Mouse (Mus musculus) midbrain, embryonic 16.5 days (tissue): ENCODE results near the gene Mup2. TPM values are rescaled to one million over a fixed set of nuclear protein-coding genes. Genes with fewer than 3 reads are reported as not detected.
"Not testable (repeated sequence)": the region's sequence is repeated elsewhere in the genome, so short reads cannot be mapped to it uniquely, and the experiment has no call there.

Experiments
- ATAC-seq: fragments of 200-750 bp; cut with Nextera tagmentation; 2 replicates; pipeline ENCODE4 v1.8.0; 2017; ENCODE audit warnings: moderate TSS enrichment
- H3K27ac ChIP-seq: fragments of 300-500 bp; sonication (generic); 2 replicates; pipeline ENCODE4 v1.5.1; 2014; ENCODE audit warnings: mild to moderate bottlenecking, low read length, mixed read lengths
- H3K27me3 ChIP-seq: fragments of 300-500 bp; sonication (generic); 2 replicates; pipeline ENCODE4 v1.6.1; 2014; ENCODE audit warnings: low read depth, low read length, mixed read lengths; ENCODE audit not compliant: control insufficient read depth, insufficient read depth
- H3K36me3 ChIP-seq: fragments of 300-500 bp; sonication (generic); 2 replicates; pipeline ENCODE4 v1.6.1; 2014; ENCODE audit warnings: mild to moderate bottlenecking, low read length, moderate library complexity, mixed read lengths; ENCODE audit not compliant: control insufficient read depth, insufficient read depth
- H3K4me1 ChIP-seq: fragments of 300-500 bp; sonication (generic); 2 replicates; pipeline ENCODE4 v1.6.1; 2014; ENCODE audit warnings: mild to moderate bottlenecking, low read length, mixed read lengths; ENCODE audit not compliant: control insufficient read depth, insufficient read depth
- H3K4me2 ChIP-seq: fragments of 300-500 bp; sonication (generic); 2 replicates; pipeline ENCODE4 v1.6.1; 2014; ENCODE audit warnings: mild to moderate bottlenecking, low read length, mixed read lengths
- H3K4me3 ChIP-seq: fragments of 300-500 bp; sonication (generic); 2 replicates; pipeline ENCODE4 v1.5.1; 2014; ENCODE audit warnings: low read depth, mild to moderate bottlenecking, low read length, moderate library complexity, mixed read lengths
- H3K9ac ChIP-seq: fragments of 300-500 bp; sonication (generic); 2 replicates; pipeline ENCODE4 v1.6.1; 2014; ENCODE audit warnings: low read depth, low read length, mixed read lengths
- H3K9me3 ChIP-seq: fragments of 300-500 bp; sonication (generic); replicated peaks from 2 replicates; pipeline ENCODE4 v1.6.1; 2014; ENCODE audit warnings: mild to moderate bottlenecking, low read length, mixed read lengths; ENCODE audit not compliant: control insufficient read depth, poor library complexity, severe bottlenecking
- polyA plus RNA-seq: library from polyadenylated mRNA; unstranded; fragments of >200 nt; fragmentation: Nextera tagmentation; extraction: Ambion mirVana; gene quantifications from 2 replicates; pipeline ENCODE4 v1.2.1, GENCODE M21; 2015

Mup2 gene
- polyA plus RNA-seq: not detected in 2 replicates

- not testable (repeated sequence) for H3K4me3 ChIP-seq, H3K4me2 ChIP-seq, ATAC-seq, H3K9ac ChIP-seq, H3K9me3 ChIP-seq, H3K27me3 ChIP-seq, H3K36me3 ChIP-seq, H3K27ac ChIP-seq, H3K4me1 ChIP-seq
Observed at GRCm38 (mm10) chr4:60154189-60154588, at the start of gene Mup2. Mup2 (minus strand) TSS chr4:60154289.

Other genes starting within 250 kb of the Mup2 start
- gene Slc46a2, start 239.2 kb downstream of the Mup2 start, polyA plus RNA-seq: 0.08 TPM in 1 of 2 replicates, not detected in the other
- not detected in 2 replicates for gene Mup4, start 193.6 kb downstream of the Mup2 start, polyA plus RNA-seq
- not detected in 2 replicates for gene Mup6, start 190.0 kb downstream of the Mup2 start, polyA plus RNA-seq
- not detected in 2 replicates for gene Mup7, start 83.8 kb downstream of the Mup2 start, polyA plus RNA-seq
- gene Mup8, start 68.3 kb upstream of the Mup2 start, polyA plus RNA-seq: not detected in 2 replicates